Mouse (Mus musculus): Measurements from ENCODE around the gene Swt1. TPM values are rescaled to one million over a fixed set of nuclear protein-coding genes. Genes with fewer than 3 reads are reported as not detected.

The Swt1 gene
- total RNA-seq, 2 experiments from 2014 or later: 51.4 to 94.7 TPM

GRCm38 (mm10) chr1:151328341-151329097, 99.7 kb downstream of the Swt1 start:
- no peak for ATAC-seq (replicated peaks; ENCODE audit: low FRiP score, poor library complexity, severe bottlenecking)

- ATAC-seq (replicated peaks; ENCODE audit: low FRiP score, poor library complexity, severe bottlenecking): no peak
These were observed 102.9 kb downstream of the Swt1 start for GRCm38 (mm10) chr1:151325328-151325727.

GRCm38 (mm10) chr1:151320408-151320807, 107.8 kb downstream of the Swt1 start:
- no peak for ATAC-seq (replicated peaks; ENCODE audit: low FRiP score, poor library complexity, severe bottlenecking)

- no peak for ATAC-seq (replicated peaks; ENCODE audit: low FRiP score, poor library complexity, severe bottlenecking)
These were observed 109.0 kb downstream of the Swt1 start for GRCm38 (mm10) chr1:151319267-151319666.

Other genes with a start within 250 kb of the Swt1 start
- not detected in 2 replicates for gene Gm47985, start 245.9 kb downstream of the Swt1 start, total RNA-seq (2015; ENCODE audit: low replicate concordance)
- gene Gm47985, start 245.9 kb downstream of the Swt1 start, total RNA-seq (2017; ENCODE audit: low replicate concordance): 1.5 and 2.2 TPM in 2 replicates
- 5.0 TPM in 1 of 2 replicates, not detected in the other for gene Gm8947, start 236.1 kb downstream of the Swt1 start, total RNA-seq (2015; ENCODE audit: low replicate concordance)
- 1.0 TPM in 1 of 2 replicates, not detected in the other for gene Gm8947, start 236.1 kb downstream of the Swt1 start, total RNA-seq (2017; ENCODE audit: low replicate concordance)
- gene Gm47995, start 230.0 kb downstream of the Swt1 start, total RNA-seq (2015; ENCODE audit: low replicate concordance): not detected in 2 replicates
- 5.4 TPM in 1 of 2 replicates, not detected in the other for gene Gm47995, start 230.0 kb downstream of the Swt1 start, total RNA-seq (2017; ENCODE audit: low replicate concordance)
- gene 3110040M04Rik, start 224.3 kb downstream of the Swt1 start, total RNA-seq (2015; ENCODE audit: low replicate concordance): not detected in 2 replicates
- gene 3110040M04Rik, start 224.3 kb downstream of the Swt1 start, total RNA-seq (2017; ENCODE audit: low replicate concordance): not detected in 2 replicates
- not detected in 2 replicates for gene Gm47996, start 218.3 kb downstream of the Swt1 start, total RNA-seq (2015; ENCODE audit: low replicate concordance)
- not detected in 2 replicates for gene Gm47996, start 218.3 kb downstream of the Swt1 start, total RNA-seq (2017; ENCODE audit: low replicate concordance)
- 54.1 and 68.8 TPM in 2 replicates for gene Ivns1abp, start 84.0 kb downstream of the Swt1 start, total RNA-seq (2015; ENCODE audit: low replicate concordance)
- gene Ivns1abp, start 84.0 kb downstream of the Swt1 start, total RNA-seq (2017; ENCODE audit: low replicate concordance): 51.1 and 58.4 TPM in 2 replicates
- 23.8 and 27.7 TPM in 2 replicates for gene Trmt1l, start 87 bp upstream of the Swt1 start, total RNA-seq (2015; ENCODE audit: low replicate concordance)
- gene Trmt1l, start 87 bp upstream of the Swt1 start, total RNA-seq (2017; ENCODE audit: low replicate concordance): 19.1 and 20.2 TPM in 2 replicates
- 18.4 and 36.0 TPM in 2 replicates for gene Rnf2, start 72.5 kb upstream of the Swt1 start, total RNA-seq (2015; ENCODE audit: low replicate concordance)
- 5.7 and 20.9 TPM in 2 replicates for gene Rnf2, start 72.5 kb upstream of the Swt1 start, total RNA-seq (2017; ENCODE audit: low replicate concordance)
- 10.1 and 13.4 TPM in 2 replicates for gene Fam129a, start 142.7 kb upstream of the Swt1 start, total RNA-seq (2015; ENCODE audit: low replicate concordance)
- 6.1 and 6.4 TPM in 2 replicates for gene Fam129a, start 142.7 kb upstream of the Swt1 start, total RNA-seq (2017; ENCODE audit: low replicate concordance)

All from erythroid progenitor cell, adult 5-6 weeks (primary cell).